Mouse (Mus musculus): ENCODE results near the gene Cux1.

The Cux1 gene

DNA sequence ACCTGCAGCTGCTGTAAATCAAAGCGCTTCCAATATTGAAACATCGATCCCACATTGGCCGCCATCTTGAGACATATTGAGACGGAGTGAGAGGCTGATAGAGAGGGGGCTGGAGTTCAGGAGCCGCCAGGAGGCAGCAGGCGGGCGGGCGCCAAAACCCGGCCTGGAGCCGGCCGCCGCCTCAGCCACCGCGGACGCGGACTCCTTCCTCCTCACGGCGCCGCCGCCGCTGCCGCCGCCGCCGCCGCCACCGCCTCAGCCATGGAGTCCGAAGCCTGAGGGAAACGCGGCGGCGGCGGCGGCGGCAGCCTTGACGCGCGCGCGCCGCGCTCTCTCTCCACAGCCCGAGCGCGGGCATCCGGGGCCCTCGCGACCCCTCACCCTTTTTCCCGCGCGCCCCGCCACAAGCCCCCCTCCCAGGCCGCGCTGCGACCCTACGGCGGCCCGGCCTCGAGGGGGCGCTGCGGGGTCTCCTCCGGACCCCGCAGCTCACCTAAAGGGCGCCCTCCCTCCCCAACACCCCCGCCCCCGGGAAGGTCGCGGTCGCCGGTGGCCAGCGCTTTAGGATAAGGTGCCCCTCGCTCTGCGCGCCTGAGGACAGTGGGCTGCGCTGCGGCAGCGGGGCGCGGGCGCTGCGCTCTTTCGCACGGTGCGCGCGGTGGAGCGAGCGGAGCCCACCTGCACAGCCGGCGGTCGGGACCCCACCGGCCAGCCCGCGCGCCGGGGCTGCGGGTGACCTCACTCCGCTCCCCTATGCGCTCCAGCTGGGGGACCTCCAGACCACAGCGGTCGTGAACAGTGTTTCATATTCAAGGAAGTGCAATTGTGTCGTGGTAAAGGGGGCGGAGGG, at the start of gene Cux1:
Gene Cux1 (minus strand): TSS at position 315 of the 850 bp plus-strand sequence.
- peak; percentile 88 for DNase-seq (ENCODE audit: low read depth)

- no peak for DNase-seq (ENCODE audit: low read depth)
Observed at GRCm38 (mm10) chr5:136612391-136612790, 45.1 kb upstream of the Cux1 start.

DNA sequence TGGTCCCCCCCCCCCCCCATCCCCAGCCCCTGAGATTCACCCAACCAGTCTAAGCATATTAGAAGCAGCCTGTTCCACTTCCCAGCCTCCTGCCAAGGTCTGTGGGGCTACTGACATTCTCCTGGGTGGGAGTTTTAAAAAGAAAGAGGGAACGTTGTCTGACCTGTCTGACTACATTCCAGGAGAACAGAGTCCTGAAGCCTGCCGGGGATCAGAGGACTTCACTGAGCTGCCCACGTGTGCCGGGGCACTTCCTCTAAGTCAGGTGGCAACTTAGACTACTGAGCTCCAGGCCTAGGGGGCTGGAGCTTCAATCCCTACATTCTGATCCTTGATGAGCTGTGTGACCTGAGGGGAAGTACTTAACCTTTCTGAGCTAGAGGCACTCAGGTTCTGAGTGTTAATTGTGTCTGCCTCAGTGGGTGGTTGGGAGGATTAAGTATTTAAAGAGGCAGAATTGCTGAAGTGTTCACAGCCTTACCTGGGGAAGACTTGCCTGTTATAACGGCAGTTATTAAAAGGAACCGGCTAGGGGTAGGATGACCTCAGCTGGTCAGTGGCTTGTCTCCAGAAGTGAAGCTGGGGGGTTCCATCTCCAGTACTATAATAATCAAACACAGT, 41.6 kb upstream of the Cux1 start:
- DNase-seq (ENCODE audit: low read depth) = no peak

GRCm38 (mm10) chr5:136605144-136605543, 37.9 kb upstream of the Cux1 start:
- no peak for DNase-seq (ENCODE audit: low read depth)

DNA sequence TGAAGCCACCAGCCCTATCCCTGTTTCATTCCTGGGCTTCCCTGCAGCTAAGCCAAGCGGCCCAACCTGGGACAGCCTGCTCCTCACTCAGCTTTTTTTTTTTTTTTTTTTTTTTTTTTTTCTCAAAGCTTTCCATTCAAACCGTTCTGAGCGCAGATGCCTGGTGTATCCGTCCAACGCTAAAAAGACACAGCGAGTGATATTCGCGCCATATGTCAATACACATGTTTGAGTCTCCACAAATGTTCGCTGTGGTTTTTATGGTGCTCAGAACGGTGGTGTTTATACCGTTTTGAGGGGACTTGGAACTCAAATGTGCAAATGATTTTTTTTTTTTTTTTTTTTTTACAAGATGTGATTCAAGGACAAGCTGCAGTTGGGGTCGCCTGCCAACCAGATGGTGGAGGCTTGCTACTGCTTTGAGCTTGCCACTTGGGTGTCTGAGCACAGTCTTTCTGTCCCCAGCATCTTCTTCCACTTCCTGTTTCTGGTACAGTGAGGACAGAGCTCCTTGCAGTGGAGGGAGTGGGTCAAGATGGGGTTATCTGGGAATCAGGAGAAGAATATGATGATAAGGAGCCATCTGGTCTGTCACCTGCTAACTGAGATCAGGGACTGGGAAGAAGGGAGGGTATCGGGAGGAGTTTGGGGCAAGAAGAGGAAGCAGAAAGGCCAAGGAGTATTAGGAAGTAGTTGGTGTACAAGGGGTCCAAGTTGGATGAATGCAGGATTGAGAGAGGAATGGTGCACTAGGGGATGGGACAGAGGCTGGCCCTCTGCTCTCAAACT, 36.1 kb upstream of the Cux1 start:
- DNase-seq (ENCODE audit: low read depth) = no peak

- no peak for DNase-seq (ENCODE audit: low read depth)
Observed at GRCm38 (mm10) chr5:136600511-136600910, 33.2 kb upstream of the Cux1 start.

DNA sequence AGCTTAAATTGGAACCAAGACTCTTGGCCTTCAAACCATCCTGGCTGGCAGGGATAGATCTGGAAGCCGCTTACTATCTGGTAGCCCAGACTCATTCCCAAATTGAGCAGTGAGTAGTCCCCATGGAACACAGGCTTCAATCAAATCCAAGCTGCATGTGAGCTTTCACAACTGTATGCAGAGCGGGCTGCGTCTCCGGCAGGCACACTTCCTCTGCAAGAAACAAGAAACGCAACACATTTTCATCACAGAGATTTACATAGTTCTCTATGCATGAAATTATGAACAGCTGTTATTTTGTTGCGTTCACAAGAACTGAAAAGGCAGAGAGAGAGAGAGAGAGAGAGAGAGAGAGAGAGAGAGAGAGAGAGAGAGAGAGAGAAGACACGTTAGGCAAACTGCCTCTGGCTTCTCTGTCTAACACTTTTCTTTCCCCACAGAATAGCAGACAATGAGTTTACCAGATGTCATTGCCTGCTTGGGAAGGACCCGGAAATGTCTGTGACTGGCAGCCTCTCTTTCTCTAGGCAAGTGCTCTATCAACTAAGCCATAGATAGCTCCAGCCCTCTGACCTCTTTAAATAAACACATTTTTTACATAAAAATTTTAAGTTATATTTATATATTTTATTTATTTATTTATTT, 27.7 kb upstream of the Cux1 start:
- no peak for DNase-seq (ENCODE audit: low read depth)

DNA sequence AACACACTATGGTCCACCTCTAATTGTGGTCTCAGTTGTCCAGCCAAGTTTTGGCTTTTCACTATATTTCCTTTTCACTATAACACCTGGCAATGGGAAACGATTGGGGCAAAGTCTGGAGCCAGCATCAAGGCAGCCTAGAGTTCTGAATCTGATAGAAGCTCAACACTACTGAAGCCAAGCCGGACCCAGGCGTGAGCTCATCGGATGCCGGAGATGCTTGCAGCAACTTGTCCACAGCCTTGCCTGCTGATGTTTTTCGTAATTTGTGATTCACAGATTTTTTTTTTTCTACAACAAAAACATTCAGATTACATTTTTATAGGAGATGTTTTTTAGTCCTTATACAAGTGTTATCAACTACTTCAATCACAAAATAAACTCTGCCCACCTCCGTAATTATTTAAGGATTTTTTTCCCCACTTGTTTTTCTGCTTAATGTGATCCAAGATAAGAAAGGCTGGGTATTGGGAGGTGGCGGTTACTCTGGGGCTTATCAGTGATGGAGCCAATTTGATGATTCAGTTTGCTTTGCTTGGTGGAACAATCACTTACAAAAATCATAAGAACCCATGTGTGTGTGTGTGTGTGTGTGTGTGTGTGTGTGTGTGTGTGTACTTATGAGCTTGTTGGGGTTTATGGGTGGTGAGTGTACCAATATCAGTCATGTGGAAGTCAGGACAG, 24.7 kb upstream of the Cux1 start:
- DNase-seq (ENCODE audit: low read depth) = no peak

- no peak for DNase-seq (ENCODE audit: low read depth)
Observed at GRCm38 (mm10) chr5:136589002-136589401, 21.7 kb upstream of the Cux1 start.

- DNase-seq (ENCODE audit: low read depth) = no peak
Observed at GRCm38 (mm10) chr5:136588471-136588870, 21.2 kb upstream of the Cux1 start.

DNA sequence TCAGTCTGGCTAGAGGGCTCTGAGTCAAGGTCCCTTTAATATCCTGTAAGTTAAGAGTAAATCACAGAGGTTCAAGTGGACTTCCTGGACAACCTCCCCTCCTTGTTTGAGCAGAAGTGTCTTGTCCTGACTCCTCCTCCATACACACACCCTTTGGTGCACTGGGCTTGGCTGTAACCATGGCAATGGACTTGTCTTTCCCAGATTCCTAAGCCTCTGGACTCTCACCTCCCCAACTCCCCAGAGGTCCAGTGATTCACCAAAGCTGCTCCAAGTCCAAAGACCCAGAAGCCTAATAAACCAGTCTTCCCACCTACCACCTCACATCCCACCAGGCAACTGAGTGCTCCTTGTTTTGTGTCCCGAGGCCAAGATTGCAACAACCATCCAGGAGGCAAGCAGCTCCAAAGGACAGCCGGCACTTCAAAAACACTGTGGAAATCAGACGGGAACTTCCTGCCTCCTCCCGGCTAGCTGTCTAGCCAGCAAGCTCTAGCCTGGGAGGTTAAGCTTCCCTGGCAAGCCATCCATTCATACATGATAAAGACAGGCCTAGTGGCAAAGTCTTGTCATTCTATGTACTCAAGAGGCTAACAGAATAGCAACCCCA, 17.5 kb upstream of the Cux1 start:
- no peak for DNase-seq (ENCODE audit: low read depth)

DNA sequence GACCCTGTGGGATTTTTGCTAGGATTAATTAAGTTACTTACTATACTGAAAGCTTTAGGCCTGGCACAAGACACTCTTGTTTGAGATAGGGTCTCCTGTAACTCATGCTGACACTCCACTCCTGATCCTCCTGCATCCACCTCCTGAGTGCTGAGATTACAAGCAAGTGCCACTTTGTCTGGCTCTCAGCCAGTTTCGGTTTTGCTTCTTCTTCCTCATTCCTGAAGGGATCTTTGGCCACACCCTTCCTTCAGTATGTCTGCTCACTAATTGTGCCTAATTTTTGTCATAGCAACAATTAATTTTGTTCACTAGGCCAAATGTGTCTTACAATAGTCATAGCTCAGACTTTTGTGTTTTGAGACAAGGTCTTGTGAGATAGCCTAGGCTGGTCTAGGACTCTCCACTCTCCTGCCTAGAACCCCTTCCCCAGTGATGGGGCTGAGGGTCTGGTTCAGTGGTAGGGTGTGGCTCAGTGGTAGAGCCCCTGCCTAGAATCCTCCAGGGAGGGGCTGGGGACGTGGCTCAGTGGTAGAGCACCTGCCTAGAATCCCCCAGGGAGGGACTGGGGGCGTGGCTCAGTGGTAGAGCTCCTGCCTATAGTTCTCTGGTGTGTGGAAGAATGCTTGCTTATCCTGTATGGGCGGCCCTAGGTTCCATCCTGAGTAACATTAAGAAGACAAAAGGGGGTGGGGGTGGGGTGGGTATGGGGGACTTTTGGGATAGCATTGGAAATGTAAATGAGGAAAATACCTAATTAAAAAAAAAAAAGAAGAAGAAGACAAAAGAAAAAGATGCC, 16.6 kb upstream of the Cux1 start:
- no peak for DNase-seq (ENCODE audit: low read depth)

DNA sequence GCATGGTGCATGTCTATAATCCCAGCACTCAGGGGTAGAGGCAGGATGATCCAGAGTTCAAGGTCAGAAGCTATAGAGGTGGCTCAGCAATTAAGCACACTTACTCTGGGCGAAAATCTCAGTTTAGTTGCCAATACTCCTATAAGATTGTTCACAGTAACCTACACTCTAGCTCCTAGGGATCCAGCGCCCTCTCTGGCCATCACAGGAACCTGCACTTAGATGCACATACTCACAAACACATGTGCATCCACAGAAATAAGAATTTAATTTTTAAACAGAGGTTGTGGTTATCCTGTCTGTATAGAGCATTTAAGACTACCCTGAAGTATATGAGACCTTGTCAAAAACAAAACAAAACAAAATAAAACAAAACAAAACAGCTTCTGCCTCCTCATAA, 16.0 kb upstream of the Cux1 start:
- no peak for DNase-seq (ENCODE audit: low read depth)

- no peak for DNase-seq (ENCODE audit: low read depth)
Observed at GRCm38 (mm10) chr5:136582201-136582600, 14.9 kb upstream of the Cux1 start.

- DNase-seq (ENCODE audit: low read depth) = no peak
Observed at GRCm38 (mm10) chr5:136581625-136582024, 14.3 kb upstream of the Cux1 start.

GRCm38 (mm10) chr5:136581166-136581565, 13.9 kb upstream of the Cux1 start:
- DNase-seq (ENCODE audit: low read depth) = peak; percentile 60

DNA sequence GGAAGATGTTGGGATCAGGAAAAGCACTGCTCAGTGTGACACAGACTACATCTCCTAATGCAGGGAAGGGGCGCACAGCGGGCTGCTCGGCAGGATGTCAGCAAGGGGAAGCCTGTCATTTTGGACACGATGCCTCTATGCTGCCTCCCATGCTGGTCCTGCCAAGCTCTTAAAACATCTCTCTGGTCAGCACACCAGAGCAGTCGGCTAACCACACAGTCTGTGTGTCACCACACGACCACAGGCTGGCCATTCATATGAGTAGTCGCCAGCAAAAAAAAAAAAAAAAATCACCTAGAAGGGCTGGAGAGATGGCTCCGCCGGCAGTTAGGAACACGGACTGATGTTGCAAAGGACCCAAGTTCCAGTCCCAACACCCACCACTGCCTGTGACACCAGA, 10.9 kb upstream of the Cux1 start:
- no peak for DNase-seq (ENCODE audit: low read depth)

DNA sequence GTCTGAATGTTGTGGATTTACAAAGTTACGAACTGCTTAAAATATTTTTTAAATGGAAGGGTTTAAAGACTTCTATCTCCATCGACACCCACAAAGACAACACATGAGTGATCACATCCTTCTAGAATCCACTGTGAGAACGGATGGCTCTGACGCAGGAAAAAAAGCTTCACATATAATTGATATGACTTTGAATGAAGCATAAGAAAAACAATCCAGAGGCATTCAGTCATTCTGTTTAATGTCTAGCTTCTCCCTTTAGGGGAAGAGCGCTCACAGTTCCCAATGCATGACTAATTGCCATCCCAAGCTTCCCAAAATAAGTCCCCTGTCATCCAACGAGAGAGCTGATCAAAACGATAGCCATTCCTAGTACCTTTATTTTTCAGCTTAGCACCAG, 2.9 kb upstream of the Cux1 start:
- DNase-seq (ENCODE audit: low read depth) = no peak

GRCm38 (mm10) chr5:136568776-136569175, 1.5 kb upstream of the Cux1 start:
- DNase-seq (ENCODE audit: low read depth) = peak; percentile 73

DNA sequence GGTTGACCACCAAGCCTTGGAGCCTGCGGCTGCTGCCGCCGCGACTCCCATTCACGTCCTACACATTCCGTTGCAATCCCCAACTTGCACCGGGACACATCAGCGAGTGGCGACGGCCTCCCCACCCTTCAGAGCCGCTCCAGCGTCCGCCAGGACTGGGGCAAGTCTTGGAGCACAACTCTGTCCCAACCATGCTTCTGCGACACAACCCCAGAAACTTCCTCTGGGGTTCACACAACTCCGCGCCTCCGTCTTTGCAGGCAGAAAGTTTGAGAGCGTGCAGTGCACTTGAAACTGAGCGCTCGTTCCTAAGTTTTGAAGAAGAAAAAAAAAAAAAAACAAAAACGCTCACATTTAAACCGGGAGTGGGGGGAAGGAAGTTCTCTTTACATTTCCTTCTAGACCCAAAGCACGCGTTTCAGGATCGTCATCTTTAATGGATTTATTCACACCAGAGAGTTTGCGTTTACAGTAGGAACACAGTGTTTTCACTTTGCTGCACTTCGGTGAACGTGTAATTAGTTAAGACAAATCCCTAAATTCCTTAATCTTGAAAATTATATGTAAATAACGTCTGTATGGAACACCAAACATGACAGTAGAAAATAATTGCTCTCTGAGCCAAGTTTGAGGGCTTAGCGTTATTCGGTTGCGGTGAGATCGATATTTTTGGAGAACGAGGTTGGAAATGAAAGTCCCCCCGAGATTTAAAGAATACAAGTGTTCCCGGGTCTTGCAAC, 906 bp upstream of the Cux1 start:
- DNase-seq (ENCODE audit: low read depth) = peak; percentile 60

All from induced T-regulatory cell, adult 2 months (primary cell).